Mouse (Mus musculus) mammary gland, adult 2 months (tissue): Measurements from ENCODE around the gene Mast3. TPM values are rescaled to one million over a fixed set of nuclear protein-coding genes. Genes with fewer than 3 reads are reported as not detected.

Experiments used
- polyA plus RNA-seq: library from polyadenylated mRNA; depleted of rRNA; stranded (reverse); fragments of >200 nt; gene quantifications from 2 replicates; pipeline ENCODE4 v1.2.3, GENCODE M21; 2012; ENCODE audit warnings: low replicate concordance; rRNA removed

Gene Mast3
- polyA plus RNA-seq, result 90.3 and 270 TPM in 2 replicates

GRCm38 (mm10) chr8:70804481-70805206, at the start of gene Mast3:
Gene Mast3, minus strand, starts transcription at chr8:70805054.

GRCm38 (mm10) chr8:70839408-70840351, 34.8 kb upstream of the Mast3 start, which contains the start of gene Arrdc2:
Gene Arrdc2, minus strand, starts transcription at chr8:70839720.

GRCm38 (mm10) chr8:70808239-70808638, 3.4 kb upstream of the Mast3 start, which contains the start of gene Il12rb1:
Gene Il12rb1, plus strand, starts transcription at chr8:70808449.

DNA sequence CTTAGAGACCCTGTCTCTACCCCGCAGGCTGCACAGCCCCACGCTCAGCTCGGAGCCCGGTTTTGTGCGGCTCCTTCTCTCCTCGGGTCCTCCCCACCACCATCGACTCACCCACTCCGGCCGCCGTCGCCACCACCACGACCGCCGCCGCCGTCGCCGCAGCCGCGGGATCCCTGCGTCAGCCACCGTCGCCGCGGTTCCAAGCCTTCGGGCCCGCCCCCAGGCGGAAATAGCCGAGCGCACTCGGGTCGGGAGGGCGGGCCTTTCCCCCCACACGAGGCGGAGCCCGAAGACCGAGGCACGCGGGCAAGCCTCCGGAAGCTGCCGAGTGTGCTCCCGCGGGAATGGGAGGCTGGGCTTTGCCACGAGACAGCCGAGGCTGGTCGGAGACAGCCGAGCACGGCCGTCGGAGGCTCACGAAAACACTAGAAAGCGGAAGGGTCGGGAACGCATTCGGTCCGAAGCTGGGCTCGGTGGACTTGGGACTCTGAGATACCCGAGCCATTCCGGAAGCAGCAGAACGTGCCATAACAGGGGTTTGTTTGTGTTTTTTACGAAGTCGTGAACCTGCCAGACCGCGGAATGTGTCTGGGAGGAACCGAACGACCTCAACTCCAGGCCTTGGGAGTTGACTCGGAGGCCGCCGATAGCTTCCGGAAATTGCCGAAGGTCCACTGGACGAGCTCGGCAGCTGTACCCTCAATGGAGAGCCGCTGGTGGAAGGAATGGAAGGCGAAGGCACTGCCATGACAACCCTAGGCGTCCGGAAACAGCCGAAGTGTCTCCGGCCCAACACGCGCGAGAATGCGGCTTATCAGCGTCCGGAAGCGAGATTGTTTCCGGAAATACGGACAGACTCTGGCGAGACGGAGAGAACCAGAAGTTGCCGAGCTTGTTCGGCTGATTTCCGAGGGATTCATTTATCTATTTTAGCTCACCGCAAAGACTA, 28.1 kb downstream of the Mast3 start, which contains the start of gene Pik3r2:
Gene Pik3r2 (minus strand): TSS at position 218 of the 949 bp plus-strand sequence.

GRCm38 (mm10) chr8:70760775-70761406, 44.0 kb downstream of the Mast3 start, which contains the start of gene Mpv17l2:
Gene Mpv17l2, minus strand, starts transcription at chr8:70760946.

DNA sequence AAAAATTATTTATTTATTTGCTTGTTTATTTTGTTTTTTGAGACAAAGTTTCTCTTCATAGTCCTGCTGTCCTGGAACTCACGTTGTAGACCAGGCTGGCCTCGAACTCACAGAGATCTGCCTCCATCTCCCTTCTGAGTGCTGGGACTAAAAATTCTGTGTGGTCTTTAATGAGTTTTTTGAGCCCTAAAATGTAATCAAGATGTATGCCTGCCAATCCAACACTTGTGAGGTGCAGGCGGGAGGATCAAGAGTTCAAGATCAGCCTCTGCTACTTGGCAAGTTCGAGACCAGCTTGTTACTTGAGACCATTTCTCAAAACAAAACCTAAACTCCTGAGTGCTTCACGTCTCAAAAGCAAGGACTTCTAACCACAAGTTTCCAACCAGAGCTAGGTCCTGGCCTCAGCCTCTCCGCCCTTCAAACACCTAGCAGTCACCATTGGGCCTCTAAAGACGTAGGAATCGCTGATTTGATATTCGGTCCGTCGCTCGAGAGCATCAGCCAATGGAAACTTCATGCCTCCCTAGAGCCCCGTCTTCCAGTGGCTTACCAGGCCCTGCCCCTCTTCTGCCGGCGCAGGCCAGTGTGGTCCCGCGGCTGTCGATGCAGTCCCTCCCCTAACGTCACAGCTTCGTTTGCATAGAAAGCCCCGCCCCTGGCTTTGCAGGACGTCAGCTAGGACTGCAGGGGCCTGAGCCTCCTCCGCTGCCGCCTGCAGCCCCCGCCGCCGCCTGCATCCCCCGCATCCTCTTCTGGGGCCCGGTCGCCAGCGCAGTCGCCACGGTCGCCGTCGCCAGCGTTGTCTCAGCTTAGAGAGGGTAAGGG, 50.6 kb downstream of the Mast3 start, which contains the start of gene Rab3a:
Gene Rab3a (plus strand): TSS at position 637 of the 828 bp plus-strand sequence.

Other genes with a start within 250 kb of the Mast3 start
- 107 and 194 TPM in 2 replicates for gene Isyna1, start 210.7 kb downstream of the Mast3 start, polyA plus RNA-seq
- gene Ssbp4, start 196.2 kb downstream of the Mast3 start, polyA plus RNA-seq, result 143 and 413 TPM in 2 replicates
- gene Lrrc25, start 188.9 kb downstream of the Mast3 start, polyA plus RNA-seq, result 23.8 and 34.0 TPM in 2 replicates
- 1.3 and 4.8 TPM in 2 replicates for gene Gdf15, start 172.6 kb downstream of the Mast3 start, polyA plus RNA-seq
- 36.5 and 50.6 TPM in 2 replicates for gene Pgpep1, start 144.7 kb downstream of the Mast3 start, polyA plus RNA-seq
- gene Lsm4, start 131.8 kb downstream of the Mast3 start, polyA plus RNA-seq, result 62.1 and 102 TPM in 2 replicates
- gene Jund, start 106.1 kb downstream of the Mast3 start, polyA plus RNA-seq, result 185 and 938 TPM in 2 replicates
- 0.03 and 0.04 TPM in 2 replicates for gene Iqcn, start 101.6 kb downstream of the Mast3 start, polyA plus RNA-seq
- 0.20 and 0.50 TPM in 2 replicates for gene Gm3336, start 86.5 kb downstream of the Mast3 start, polyA plus RNA-seq
- 5.5 and 6.5 TPM in 2 replicates for gene Pde4c, start 81.3 kb downstream of the Mast3 start, polyA plus RNA-seq
- gene Rab3a, start 50.4 kb downstream of the Mast3 start, polyA plus RNA-seq, result 32.7 and 43.5 TPM in 2 replicates
- 69.3 and 175 TPM in 2 replicates for gene Mpv17l2, start 44.1 kb downstream of the Mast3 start, polyA plus RNA-seq
- 149 and 256 TPM in 2 replicates for gene Pik3r2, start 28.3 kb downstream of the Mast3 start, polyA plus RNA-seq
- 2.4 and 4.3 TPM in 2 replicates for gene Il12rb1, start 3.4 kb upstream of the Mast3 start, polyA plus RNA-seq
- 47.5 and 97.3 TPM in 2 replicates for gene Arrdc2, start 34.7 kb upstream of the Mast3 start, polyA plus RNA-seq
- gene Kcnn1, start 58.2 kb upstream of the Mast3 start, polyA plus RNA-seq, result 12.7 and 19.0 TPM in 2 replicates
- gene Ccdc124, start 68.9 kb upstream of the Mast3 start, polyA plus RNA-seq, result 38.1 and 57.1 TPM in 2 replicates
- gene Slc5a5, start 87.7 kb upstream of the Mast3 start, polyA plus RNA-seq, result 118 and 221 TPM in 2 replicates
- 5,038 and 8,367 TPM in 2 replicates for gene Rpl18a, start 92.4 kb upstream of the Mast3 start, polyA plus RNA-seq
- gene Map1s, start 100.9 kb upstream of the Mast3 start, polyA plus RNA-seq, result 52.8 and 110 TPM in 2 replicates